Mouse (Mus musculus) spleen, adult 12 weeks (tissue): ENCODE data around the gene Dlg2.
"Not testable (repeated sequence)": the region's sequence is repeated elsewhere in the genome, so short reads cannot be mapped to it uniquely, and the experiment has no call there.

Experiments
- DNase-seq: peaks from one replicate; pipeline ENCODE4 v3.0.0; 2022; ENCODE audit warnings: low spot score

The Dlg2 gene

GRCm38 (mm10) chr7:90843345-90844293 is 367.1 kb downstream of the Dlg2 start:
- no peak for DNase-seq

- not testable (repeated sequence) for DNase-seq
These were observed 400.3 kb downstream of the Dlg2 start for GRCm38 (mm10) chr7:90876796-90877195.

- DNase-seq, result no peak
These were observed 406.3 kb downstream of the Dlg2 start for GRCm38 (mm10) chr7:90882740-90883139.

DNA sequence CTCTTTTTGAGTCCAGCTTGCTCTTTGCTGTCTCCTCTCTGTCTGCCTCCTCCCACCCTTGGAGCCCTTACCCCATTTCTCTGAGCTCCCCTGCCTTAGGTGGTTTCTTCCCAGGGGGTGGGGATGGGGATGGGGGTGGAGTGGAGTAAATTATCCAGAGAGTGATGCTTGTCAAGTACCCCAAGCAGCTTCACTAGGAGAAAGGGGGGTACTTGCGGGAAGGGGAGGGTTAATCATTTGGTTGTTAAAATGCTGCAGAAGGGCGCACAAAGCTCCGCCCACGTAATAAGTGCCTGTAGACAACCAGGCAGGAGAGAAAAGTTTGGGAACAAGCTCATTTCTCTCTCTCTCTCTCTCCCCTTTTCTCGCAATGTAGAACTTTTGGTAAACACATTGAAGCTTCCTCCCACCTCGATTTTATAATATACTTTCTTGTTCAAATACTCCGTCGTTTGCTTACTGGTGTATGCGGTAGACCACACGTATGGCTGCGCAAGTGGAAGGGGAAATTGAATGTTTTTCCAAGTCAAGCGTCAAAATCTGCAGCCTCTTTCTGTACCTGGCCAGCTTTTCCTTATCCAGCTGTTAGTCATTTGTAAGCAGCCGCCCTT is 410.0 kb downstream of the Dlg2 start:
- DNase-seq, result no peak

GRCm38 (mm10) chr7:90887007-90887720 is 410.7 kb downstream of the Dlg2 start:
- no peak for DNase-seq

- DNase-seq, result no peak
These were observed 451.0 kb downstream of the Dlg2 start for GRCm38 (mm10) chr7:90927441-90927840.

GRCm38 (mm10) chr7:90940726-90941125 is 464.3 kb downstream of the Dlg2 start:
- DNase-seq, result no peak

- DNase-seq, result no peak
These were observed 470.6 kb downstream of the Dlg2 start for GRCm38 (mm10) chr7:90947073-90947472.

- DNase-seq, result no peak
These were observed 472.7 kb downstream of the Dlg2 start for GRCm38 (mm10) chr7:90949212-90949611.

DNA sequence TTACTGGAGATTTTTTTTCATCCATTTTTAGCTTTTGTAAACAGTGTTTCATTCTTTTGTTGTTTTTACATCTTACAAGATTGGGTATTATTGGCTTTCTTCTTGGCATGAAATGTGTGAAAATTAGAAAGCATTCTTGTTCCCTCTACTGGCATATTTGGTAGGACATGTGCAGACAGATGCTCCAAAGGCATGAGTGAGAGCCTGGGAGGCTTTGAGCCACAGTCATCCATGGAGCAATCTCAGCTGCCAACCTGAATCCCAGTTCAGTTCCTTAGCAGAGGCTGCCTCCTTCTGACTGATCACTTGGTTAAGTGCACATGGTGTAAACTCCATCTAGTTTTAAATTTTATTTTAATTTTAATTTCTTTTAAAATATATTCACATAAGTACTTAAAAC is 500.8 kb downstream of the Dlg2 start:
- DNase-seq, result no peak

DNA sequence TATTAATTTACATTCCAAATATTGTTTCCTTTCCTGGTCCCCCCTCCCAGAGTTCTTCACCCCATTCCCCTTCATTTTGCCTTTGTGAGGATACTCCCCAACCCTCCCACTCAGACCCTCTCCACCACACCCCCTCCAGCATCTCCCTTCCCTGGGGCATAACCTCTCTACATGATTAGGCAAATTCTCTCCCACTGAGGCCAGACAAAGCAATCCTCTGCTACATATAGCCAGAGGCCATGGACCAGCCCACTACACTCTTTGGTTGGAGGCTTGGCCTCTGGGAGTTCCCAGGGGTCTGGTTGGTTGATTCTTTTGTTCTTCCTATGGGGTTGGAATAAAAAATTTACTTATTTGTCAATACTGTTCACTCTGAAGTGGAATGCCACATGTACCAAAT is 505.6 kb downstream of the Dlg2 start:
- DNase-seq, result no peak

DNA sequence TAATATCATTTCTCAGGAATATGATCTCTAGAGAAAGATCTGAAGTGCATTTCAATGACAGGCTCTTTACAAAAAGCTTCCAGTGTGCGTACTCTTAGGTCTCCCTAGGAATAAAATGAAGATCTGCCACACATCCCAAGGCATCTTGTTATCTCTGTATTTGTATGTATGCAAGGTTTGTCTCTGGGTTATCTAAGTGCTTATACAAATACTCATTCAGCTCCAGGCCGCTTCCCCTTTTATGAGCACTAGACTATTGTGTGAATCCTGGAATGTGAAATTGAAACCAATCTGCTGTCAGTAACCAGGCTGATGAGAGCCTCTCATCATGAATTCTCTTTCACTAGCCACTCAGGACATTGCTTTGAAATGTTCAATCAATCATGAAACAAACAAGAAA is 534.2 kb downstream of the Dlg2 start:
- no peak for DNase-seq

DNA sequence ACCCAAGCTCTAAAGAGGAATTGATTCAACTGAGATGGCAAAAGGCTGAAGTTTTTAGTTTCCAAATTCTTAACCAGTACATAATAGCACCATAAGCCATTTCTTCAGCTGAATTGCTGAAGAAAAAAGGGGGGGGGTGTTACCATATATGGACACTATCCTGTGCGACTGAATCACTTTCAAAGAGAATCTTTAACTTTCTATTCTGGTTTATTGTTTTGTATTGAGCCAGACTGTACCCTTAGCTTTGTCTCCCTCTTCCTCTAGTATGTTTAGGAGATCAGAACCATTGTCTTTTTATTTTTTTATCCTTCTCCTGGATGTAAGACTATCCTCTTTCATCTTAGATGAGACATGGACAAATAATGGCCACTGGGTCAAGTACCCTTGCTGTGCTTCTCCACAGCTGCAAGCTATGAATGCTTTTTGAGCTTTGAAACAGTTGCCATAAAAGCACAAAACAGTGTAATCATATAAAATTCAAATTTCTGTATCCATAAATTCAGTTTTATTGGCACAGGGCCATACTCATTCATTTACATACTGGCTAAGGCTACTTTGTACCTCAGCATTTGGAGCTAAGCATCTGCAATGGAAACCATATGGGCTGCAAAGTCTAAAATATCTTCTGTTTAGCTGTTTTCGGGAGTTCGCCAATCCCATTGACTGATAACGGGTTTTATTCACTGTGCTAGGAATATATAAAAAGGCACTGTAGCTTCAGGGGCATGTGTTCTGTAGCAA is 568.7 kb downstream of the Dlg2 start:
- no peak for DNase-seq

GRCm38 (mm10) chr7:91045742-91046098 is 569.2 kb downstream of the Dlg2 start:
- no peak for DNase-seq

DNA sequence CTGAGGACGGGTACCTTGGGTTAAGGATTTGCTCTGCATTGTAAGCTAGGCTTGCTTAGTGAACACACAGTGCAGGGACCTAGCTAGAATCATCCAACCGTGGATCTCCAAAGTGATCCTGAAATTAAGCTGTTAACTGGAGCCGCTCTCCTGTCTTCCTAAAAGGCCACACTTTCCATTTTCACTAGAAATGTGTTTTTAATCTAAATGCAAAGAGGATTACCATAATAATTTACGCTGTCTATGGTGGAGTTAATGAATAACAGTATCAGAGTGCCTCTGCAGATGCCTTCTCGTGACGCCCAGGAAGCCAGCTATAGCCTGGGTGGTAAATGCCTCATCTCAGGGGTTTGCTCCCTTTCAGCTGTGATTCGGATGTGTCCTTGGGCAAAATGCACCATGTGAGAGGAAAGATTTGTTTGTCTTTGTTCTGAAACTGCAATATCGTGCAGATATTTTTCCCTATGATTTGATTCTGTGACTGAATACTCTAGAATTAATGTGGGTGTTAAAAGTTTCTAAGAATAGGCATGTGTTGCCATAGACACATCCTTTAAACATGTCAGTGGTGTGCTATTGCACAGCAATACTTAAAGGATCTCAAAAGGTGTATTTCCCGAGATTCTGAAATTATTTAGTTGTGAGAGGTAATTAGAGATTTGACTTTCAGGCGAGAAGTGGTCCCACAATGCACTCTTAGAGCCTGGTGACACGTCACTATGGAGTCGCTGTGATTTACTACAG is 587.0 kb downstream of the Dlg2 start:
- no peak for DNase-seq

DNA sequence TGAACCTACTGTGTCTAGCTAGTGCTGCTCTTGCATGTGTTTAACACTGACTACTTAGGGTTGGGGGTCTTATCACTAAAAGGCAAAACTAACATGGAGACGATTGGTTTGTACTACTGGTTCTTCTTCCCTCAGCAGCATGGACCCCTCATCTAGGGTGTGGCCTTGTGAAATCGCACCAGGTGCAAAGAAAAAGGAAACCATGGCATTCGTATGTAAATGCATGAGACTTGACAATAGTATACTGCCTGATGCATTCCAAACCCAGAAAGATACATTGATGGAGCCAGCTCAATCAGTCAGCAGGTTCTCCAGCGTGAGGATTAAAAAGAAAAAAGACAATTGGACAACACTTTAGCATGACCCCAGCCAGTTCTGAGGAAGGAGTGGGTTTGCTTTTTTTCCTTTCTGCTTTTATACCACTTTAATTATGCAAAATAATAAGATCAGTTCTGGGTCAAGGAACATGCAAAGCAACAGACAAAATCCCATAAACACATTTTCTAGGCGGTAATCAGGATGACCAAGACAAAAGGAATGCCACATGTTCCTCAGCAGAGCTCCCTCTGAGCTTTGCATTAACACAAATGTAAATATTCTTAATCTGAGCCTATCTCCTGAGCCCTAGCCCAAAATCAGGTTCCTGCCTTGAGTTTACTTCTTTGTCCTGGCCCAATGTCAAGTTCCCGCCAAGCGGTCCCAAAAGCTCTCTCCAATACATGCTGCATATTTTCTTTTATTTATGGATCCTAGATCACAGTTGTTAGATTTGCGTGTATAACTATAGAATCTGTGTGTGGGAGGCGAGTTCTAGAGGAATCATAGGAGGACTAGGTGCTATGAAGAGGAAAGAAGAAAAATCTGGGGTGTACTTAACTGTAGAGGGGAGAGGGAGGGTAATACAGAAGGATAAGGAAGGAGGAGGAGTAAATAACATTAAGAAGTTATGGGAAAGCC is 595.6 kb downstream of the Dlg2 start:
- DNase-seq, result no peak

GRCm38 (mm10) chr7:91086071-91086470 is 609.6 kb downstream of the Dlg2 start:
- no peak for DNase-seq

DNA sequence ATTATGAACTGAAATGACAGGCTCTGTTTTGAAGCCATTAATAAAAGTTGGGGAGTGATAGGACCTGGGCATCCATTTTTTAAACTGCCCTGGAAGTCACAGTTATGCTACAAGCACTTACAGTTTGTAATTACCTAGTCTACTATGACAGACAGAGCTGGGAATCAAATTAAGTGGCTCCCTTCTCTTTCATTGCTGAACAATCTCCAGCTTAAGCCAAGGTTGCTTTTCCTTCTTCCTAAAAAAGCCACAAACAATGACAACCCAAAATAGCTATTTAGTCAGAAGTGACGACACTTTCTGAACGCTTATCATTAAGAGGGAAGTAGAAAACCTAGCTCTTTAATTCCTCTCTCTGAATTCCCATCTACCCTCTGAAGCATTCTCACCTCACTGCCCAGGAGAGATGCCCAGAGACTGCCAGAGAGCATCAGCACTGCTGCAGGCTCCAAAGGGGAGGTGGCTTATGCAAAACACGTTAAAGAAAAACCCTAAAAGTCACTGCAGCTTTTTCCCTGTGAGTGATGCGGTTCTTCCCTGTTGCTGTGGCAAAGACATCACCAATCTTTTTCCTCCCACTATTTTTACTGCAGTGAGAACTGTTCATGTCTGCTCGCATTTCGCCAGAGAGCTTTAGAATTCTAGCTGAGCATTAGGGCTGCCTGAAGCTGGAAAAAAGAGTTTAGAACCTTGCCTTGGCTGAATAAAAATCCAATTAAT is 612.9 kb downstream of the Dlg2 start:
- DNase-seq, result no peak

DNA sequence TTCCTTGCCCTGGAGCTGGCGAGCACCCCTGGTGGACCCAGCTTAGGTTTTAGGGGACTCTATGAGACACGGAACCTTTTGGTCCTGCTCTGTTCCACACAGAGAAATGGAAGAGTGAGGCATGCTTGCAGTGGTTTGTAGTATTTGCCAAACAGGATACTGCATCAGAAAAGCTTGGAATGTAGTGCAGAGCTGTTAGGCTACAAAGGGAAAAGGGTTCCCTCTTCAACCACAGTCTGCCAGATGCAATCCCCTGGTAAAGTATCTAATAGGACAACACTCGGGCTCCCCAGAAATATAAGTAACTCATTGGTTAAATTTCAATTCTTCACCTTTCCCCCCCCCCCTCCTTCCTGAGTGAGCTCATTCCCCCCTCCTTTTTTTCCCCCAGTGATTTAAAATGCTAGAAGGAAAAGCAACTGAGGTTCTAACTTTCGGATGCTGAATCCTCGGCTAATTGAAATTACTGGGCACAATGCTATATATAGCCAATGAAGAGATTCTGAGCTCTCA is 613.9 kb downstream of the Dlg2 start:
- no peak for DNase-seq
